Mouse (Mus musculus) 3T3-L1 (cell line): ENCODE measurements around the gene Rrp9.
A peak's percentile ranks its signal among the peaks of the same experiment; 100 is the strongest.

Source experiments
- DNase-seq: peaks from one replicate; pipeline ENCODE4 v3.0.0-alpha.2; 2015; ENCODE audit warnings: low read depth, low spot score

Rrp9 gene

GRCm38 (mm10) chr9:106519433-106519832 lies 43.7 kb downstream of the Rrp9 start:
- no peak for DNase-seq

GRCm38 (mm10) chr9:106519909-106520308 lies 44.1 kb downstream of the Rrp9 start:
- no peak for DNase-seq

GRCm38 (mm10) chr9:106531833-106532232 lies 56.1 kb downstream of the Rrp9 start:
- DNase-seq: peak; percentile 78

GRCm38 (mm10) chr9:106534296-106534695 lies 58.5 kb downstream of the Rrp9 start:
- no peak for DNase-seq

GRCm38 (mm10) chr9:106534975-106535374 lies 59.2 kb downstream of the Rrp9 start:
- DNase-seq: no peak
